Mouse (Mus musculus) frontal cortex, adult 2 months (tissue): ENCODE measurements at regions not wholly inside any gene's neighbourhood (a gene's known extent, or its start where the extent isn't known, plus 50 kb on each side); places are given as distances from the start of the nearest gene placed in this dataset.

Experiments used
- DNase-seq, 2 experiments: peaks; one replicate each; pipeline ENCODE4 v3.0.0; 2022; ENCODE audit warnings: low spot score in 1 of 2; ENCODE audit errors: extremely low spot score in 1 of 2

DNA sequence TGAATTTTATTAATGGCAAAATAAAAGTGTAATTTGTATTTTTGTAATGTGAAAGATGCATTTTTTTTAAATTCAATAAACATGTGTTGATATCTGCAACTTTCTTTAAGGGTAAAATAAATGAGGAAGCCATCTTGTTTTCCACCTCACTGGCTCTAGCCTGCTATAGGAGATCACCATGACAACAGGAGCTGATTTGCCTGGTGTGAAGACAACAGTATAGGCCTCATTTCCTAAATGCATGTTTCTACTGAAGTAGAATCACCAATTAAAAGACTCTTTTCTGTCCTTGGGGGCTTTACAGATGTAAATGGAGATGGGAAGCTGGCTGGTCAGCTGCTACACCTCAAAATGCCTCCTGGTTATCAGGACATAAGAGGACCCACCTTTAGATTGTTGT lies 544.4 kb upstream of the Cited2 start:
- no peak for DNase-seq

DNA sequence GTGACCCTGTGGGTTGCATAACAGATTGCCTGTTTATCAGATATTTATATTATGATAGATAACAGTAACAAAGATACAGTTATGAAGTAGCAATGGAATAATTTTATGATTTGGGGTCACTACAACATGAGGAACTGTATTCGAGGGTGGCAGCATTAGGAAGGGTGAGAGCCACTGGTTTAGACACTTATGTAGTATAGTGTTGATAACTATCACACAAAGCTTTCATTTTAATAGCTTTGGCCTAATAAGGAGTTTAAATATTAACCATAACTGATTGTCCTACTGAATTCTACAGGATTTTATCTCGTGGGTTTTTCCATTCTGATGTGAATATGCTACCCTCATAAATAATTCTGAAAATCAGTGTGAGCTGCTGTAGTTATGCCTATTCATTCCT lies 538.6 kb upstream of the Cited2 start:
- DNase-seq = no peak

DNA sequence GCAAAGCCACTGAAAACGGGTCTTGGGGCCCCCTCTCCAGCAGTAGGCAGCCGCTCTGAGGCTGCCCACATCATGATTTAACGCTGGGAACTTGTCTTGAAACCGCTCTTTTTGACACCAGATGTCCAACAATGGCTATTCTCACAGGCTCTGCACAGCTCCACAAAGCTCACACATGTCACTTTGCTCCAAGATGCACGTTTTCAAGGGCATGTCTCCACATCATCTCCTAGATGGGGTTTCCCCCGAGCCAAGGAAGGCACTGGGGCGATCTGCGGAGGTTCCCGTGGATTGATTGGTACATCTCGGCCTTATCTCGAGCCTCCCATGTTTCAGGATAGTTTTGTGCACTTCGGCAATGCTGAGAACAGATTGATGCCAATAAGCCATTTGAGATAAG lies 526.8 kb upstream of the Cited2 start:
- no peak for DNase-seq

GRCm38 (mm10) chr10:17196636-17197035 lies 526.4 kb upstream of the Cited2 start:
- DNase-seq = no peak

DNA sequence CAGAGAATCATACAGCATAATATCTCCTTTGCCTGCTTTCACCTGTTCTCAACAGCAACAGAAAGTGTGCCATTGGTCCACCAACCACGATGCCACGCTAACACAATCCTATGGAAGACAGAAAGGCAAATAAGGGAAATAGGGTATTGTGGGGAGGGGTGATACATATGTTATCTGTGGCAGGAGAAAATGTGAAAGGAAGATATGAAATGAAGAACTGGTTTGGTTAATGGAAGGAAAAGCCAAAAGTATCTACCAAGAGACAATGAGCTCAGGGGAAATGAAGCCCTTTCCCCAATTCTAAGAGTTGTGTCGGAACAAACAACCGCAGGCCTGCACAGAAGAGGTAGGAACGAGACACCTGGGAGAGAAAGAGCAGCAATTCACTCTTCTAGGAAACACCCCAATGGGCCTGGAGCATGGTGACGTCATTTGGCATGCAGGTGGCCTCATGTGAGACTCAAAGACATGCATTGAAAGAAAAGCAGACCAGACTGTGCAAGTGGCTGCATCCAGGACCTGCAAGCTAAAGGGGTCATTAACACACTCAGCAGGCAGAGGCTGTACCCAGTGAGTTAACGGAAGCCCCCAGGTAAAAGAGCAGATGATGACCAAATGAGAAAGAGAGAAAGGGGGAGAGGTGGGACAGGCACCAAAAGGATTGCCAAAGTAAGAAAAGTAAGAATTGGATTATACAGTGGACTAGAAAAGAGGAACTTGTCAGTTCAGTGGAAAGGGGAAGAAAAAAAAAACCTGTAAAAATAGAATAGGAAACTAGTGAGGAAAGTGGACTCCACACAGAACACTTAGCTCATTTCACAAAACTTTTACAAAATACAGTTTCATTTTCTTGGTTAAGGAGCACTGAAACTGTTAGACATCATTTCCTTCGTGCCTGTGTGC lies 522.2 kb upstream of the Cited2 start:
- no peak for DNase-seq

DNA sequence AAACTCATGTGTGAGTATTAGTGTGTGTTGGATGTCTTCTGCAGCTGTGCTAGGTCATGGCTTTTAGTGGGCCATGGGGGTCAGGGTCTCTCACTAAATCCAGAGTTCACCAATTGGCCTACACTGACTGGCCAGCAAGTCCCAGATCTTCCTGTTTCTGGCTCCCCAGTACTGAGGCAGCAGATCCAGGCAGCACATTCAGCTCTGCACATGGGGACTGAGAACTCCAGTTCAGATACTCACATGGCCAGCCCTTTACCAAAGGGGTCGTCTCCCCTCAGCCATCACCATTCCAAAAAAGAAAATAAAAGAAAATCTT lies 521.6 kb upstream of the Cited2 start:
- no peak for DNase-seq

- DNase-seq = peak in 1 of 2 experiments; percentile 34
These were observed 520.2 kb upstream of the Cited2 start for GRCm38 (mm10) chr10:17202556-17203415.

- DNase-seq = no peak
These were observed 519.5 kb upstream of the Cited2 start for GRCm38 (mm10) chr10:17203416-17204110.

- no peak for DNase-seq
These were observed 518.9 kb upstream of the Cited2 start for GRCm38 (mm10) chr10:17204153-17204552.

- peak in 1 of 2 experiments; percentile 57 for DNase-seq
These were observed 510.3 kb upstream of the Cited2 start for GRCm38 (mm10) chr10:17212551-17213309.

- no peak for DNase-seq
These were observed 509.5 kb upstream of the Cited2 start for GRCm38 (mm10) chr10:17213310-17214064.

GRCm38 (mm10) chr10:17214065-17214440 lies 509.0 kb upstream of the Cited2 start:
- no peak for DNase-seq

GRCm38 (mm10) chr10:17215029-17215428 lies 508.0 kb upstream of the Cited2 start:
- no peak for DNase-seq

DNA sequence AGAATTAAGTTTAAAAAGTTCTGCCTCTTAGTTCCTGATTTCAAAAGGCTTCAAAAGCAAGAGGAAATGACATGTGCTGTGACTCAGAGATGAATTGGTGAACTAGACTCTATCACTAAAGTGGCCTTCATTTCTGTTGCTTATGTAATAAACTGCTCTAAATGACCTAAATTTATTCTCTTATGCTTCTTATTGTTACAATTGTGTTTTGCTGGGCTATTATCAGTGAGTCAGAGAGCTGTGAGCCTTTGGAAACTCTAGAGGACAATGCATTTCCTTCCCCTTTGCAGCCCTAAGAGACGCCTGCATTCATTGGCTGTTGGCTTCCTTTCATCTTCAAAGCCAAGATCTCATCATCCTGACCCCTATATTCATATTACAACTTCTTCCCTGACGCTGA lies 501.5 kb upstream of the Cited2 start:
- no peak for DNase-seq

GRCm38 (mm10) chr10:17225727-17226126 lies 497.3 kb upstream of the Cited2 start:
- no peak for DNase-seq

DNA sequence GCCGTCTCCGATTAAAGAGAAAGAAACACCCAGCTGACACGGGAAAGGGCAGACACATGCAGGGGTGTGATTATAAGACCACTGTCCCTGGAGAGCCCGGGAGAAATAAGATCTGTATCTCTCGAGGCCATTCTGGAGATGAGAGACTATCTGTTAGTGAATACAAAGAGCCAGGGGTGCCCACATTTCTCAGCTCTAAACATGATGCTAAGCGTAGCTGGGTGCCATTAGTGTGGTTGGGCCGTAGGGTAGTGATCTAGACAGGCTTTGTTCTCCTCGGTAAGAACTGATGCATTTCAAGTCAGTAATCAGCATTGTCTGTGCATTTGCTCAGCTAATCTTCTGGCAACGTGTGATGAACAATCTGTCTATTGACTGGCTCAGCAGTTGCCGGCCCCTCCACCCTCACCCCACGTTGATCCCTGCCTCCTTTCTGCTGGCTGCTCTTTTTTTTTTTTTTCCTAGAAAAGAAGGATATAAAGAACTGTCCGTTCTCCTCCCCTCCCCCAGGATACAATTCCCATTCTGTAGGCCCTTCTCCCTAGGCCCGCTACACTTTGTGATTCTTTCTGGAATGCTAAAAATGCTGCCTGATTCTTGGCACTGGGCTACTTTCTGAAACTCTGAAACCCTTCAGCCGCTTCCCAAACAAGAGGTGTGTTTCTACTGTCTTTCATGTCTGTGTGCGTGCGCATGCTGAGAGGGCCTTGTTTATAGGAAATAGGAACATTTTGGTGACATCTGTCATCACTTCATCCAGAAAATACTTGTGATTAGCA lies 492.8 kb upstream of the Cited2 start:
- DNase-seq = no peak

DNA sequence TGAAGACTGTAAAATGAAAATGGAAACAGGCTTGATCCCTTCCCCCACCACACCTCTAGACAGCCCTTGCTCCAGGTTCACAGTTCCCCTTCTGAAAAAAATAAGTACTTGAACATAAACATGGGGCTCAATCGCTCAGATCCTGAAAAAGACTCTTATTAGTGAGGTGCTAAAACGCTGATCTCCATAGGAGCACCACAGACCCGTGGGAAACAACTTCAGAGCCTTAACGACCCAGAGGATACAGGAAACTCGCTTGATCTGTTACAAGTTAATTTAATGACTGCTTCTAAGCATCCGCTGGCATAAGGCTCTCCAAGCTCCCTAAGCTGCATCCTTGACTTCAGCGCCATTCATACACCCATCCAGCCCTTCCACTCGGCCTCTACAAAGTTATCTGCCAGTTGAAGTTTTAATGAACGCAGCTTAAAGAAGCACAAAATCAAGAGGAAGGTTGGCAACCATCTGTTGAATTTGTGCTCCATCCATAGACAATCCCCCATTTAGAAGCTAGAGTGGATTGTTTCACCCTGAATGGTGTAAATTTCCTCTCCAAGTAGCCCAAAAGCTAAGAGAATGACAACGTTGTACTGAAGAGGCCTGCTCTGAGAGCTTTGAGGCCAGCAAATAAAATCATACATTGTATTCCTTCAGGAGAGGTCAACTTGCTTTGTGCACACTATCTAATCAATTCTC lies 486.9 kb upstream of the Cited2 start:
- no peak for DNase-seq

- DNase-seq = peak in 1 of 2 experiments; percentile 4
These were observed 486.3 kb upstream of the Cited2 start for GRCm38 (mm10) chr10:17236761-17237160.
